In the genomic region with DNA sequence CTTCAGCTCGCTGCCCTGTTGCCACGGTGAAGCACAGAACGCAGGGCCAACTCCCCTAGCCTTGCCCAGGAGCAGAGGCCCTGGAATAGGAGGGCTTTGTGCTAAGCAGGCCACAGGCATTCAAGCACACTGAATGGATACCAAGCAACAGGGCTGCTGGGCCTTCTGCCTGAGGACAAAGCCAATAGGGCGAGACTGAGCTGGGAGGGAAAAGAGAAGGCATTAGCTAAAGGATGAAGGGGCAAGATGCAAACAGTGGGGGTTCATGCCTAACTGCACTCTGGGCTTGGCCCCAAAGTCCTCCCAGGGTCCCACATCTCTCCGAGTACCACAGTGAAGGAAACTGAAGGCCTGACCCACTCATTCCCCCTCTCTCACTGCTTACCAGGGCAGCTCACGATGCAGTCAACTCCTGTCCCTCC, we compare ENCODE assay signal across 10 mouse cellular contexts. TPM values are rescaled to one million over a fixed set of nuclear protein-coding genes. Genes with fewer than 3 reads are reported as not detected.
DNase-seq lines count a peak whose midpoint lies in the region; ATAC-seq and TF ChIP-seq lines count a peak whose summit lies in the region.
"Had no signal": no experiment of that assay in that cellular context is flagged by ENCODE, and none has a peak within 500 bp of the region (broad histone marks: within the 10 kb centered on the region; RNA-seq: fewer than 3 reads in every experiment).

No protein-coding gene starts in this region.

- H3K27ac ChIP-seq in neural tube, embryonic 11.5 days (ENCODE audit: low read depth, low read length) = peak overlapping the region; percentile 35; the same call in 1 of the 2 replicates
- H3K27ac ChIP-seq in forebrain, embryonic 15.5 days (replicated peaks) = peak overlapping the region; percentile 84
- H3K27ac ChIP-seq in olfactory bulb, adult 2 months (ENCODE audit: insufficient read depth, low read depth, low read length) = peak overlapping the region; percentile 57; the same call in 1 of the 2 replicates
- no peak overlapping the region for H3K27ac ChIP-seq in liver, embryonic 12.5 days

- no peak overlapping the region for H3K4me3 ChIP-seq in neural tube, embryonic 11.5 days (ENCODE audit: low read depth, low read length)
- no peak overlapping the region for H3K4me3 ChIP-seq in forebrain, embryonic 15.5 days
- no peak overlapping the region for H3K4me3 ChIP-seq in olfactory bulb, adult 2 months (ENCODE audit: insufficient read depth, low read depth, low read length)
- H3K4me3 ChIP-seq in liver, embryonic 12.5 days = no peak overlapping the region

- H3K4me1 ChIP-seq in neural tube, embryonic 11.5 days (ENCODE audit: control insufficient read depth, insufficient read depth, low read length) = no peaks in the 10 kb centered on the region
- H3K4me1 ChIP-seq in forebrain, embryonic 15.5 days = no peaks in the 10 kb centered on the region
- peaks cover 9% of the 10 kb centered on the region for H3K4me1 ChIP-seq in olfactory bulb, adult 2 months (ENCODE audit: control insufficient read depth, insufficient read depth, low read length)
- 0 out of 2 replicates have a peak, but pooled peaks cover 6% of the 10 kb centered on the region for H3K4me1 ChIP-seq in liver, embryonic 12.5 days

- no peak for TF ChIP-seq CTCF in olfactory bulb, adult 2 months (IDR thresholded peaks at IDR 0.05; ENCODE audit: insufficient read depth, low read depth, low read length)

- H3K9ac ChIP-seq in neural tube, embryonic 11.5 days (ENCODE audit: low read length) = no peak overlapping the region
- H3K9ac ChIP-seq in forebrain, embryonic 15.5 days (replicated peaks) = no peak overlapping the region
- H3K9ac ChIP-seq in liver, embryonic 12.5 days = no peak overlapping the region

- intact Hi-C loops in left cerebral cortex, postnatal 10 days (cut with DNase I) = no loop called here

- no peaks in the 10 kb centered on the region for H3K36me3 ChIP-seq in neural tube, embryonic 11.5 days (ENCODE audit: control insufficient read depth, insufficient read depth, low read length)
- no peaks in the 10 kb centered on the region for H3K36me3 ChIP-seq in forebrain, embryonic 15.5 days
- no peaks in the 10 kb centered on the region for H3K36me3 ChIP-seq in liver, embryonic 12.5 days

- H3K9me3 ChIP-seq in neural tube, embryonic 11.5 days (ENCODE audit: control insufficient read depth, low read length) = no peaks in the 10 kb centered on the region
- H3K9me3 ChIP-seq in forebrain, embryonic 15.5 days = no peaks in the 10 kb centered on the region
- no peaks in the 10 kb centered on the region for H3K9me3 ChIP-seq in liver, embryonic 12.5 days (replicated peaks)

- ATAC-seq in neural tube, embryonic 11.5 days (ENCODE audit: insufficient read depth, low FRiP score, low TSS enrichment) = peak; percentile 68
- ATAC-seq in forebrain, embryonic 15.5 days (replicated peaks) = peak; percentile 95
- no peak for ATAC-seq in liver, embryonic 12.5 days
- ATAC-seq: lung, postnatal 0 days had no signal

- H3K4me2 ChIP-seq in neural tube, embryonic 11.5 days (ENCODE audit: low read depth) = no peak overlapping the region
- H3K4me2 ChIP-seq in forebrain, embryonic 15.5 days (replicated peaks) = no peak overlapping the region
- no peak overlapping the region for H3K4me2 ChIP-seq in liver, embryonic 12.5 days

- 77% methylated on average over 6 of the region's 6 CpGs for WGBS in neural tube, embryonic 11.5 days
- WGBS in forebrain, embryonic 15.5 days = 11% methylated on average over 6 of the region's 6 CpGs
- WGBS in olfactory bulb, adult 2 months = 58% methylated on average over 6 of the region's 6 CpGs
- WGBS in liver, embryonic 12.5 days (ENCODE audit: insufficient replicate concordance) = 82% methylated on average over 6 of the region's 6 CpGs

- no peaks in the 10 kb centered on the region for H3K27me3 ChIP-seq in neural tube, embryonic 11.5 days (ENCODE audit: control insufficient read depth, insufficient read depth, low read length)
- H3K27me3 ChIP-seq in forebrain, embryonic 15.5 days = no peaks in the 10 kb centered on the region
- H3K27me3 ChIP-seq in liver, embryonic 12.5 days (replicated peaks) = no peaks in the 10 kb centered on the region

- no peak for DNase-seq in neural tube, embryonic 11.5 days (ENCODE audit: low spot score)
- DNase-seq in neural tube, embryonic 10.5 days (ENCODE audit: extremely low spot score, low spot score) = no peak
- DNase-seq in left cerebral cortex, postnatal 10 days (ENCODE audit: extremely low spot score in 1 of 2, low spot score in 2 of 2) = peak; percentile 50 to 67
- no peak for DNase-seq in gastrocnemius, postnatal 4 days (ENCODE audit: low spot score in 2 of 2)
- no peak for DNase-seq in ovary, postnatal 36 days (ENCODE audit: low spot score)
- DNase-seq: gastrocnemius, postnatal 10 days had no signal

- no peak for TF ChIP-seq POLR2A in olfactory bulb, adult 2 months (IDR thresholded peaks at IDR 0.05; ENCODE audit: insufficient read depth, low read depth, low read length)

RNA-seq across cellular contexts. Expression of a gene that starts 12.8 kb away (rescaled TPM):
- polyA plus RNA-seq in neural tube, embryonic 11.5 days (2014; fragmentation: Nextera tagmentation; extraction: Ambion mirVana) = 5.5 and 5.7 TPM in 2 replicates
- polyA plus RNA-seq in forebrain, embryonic 15.5 days (2015; fragmentation: Nextera tagmentation; extraction: Ambion mirVana) = 24.2 and 25.3 TPM in 2 replicates
- total RNA-seq in left cerebral cortex, postnatal 10 days (2021) = 100 to 1,000 TPM; 136 to 141 TPM
- not detected in 2 replicates for polyA plus RNA-seq in olfactory bulb, adult 2 months (2012; ENCODE audit: insufficient read depth, insufficient read length, low replicate concordance, missing spikeins)
- total RNA-seq in gastrocnemius, postnatal 4 days (2021) = 1 to 10 TPM; 4.7 to 5.4 TPM
- polyA plus RNA-seq in liver, embryonic 12.5 days (2016; fragmentation: Nextera tagmentation; extraction: Ambion mirVana) = 2.6 and 3.1 TPM in 2 replicates

RNA-seq across cellular contexts. Expression of a gene that starts 54.0 kb away (rescaled TPM):
- polyA plus RNA-seq in neural tube, embryonic 11.5 days (2014; fragmentation: Nextera tagmentation; extraction: Ambion mirVana) = 4.4 and 5.5 TPM in 2 replicates
- 15.1 and 15.2 TPM in 2 replicates for polyA plus RNA-seq in forebrain, embryonic 15.5 days (2015; fragmentation: Nextera tagmentation; extraction: Ambion mirVana)
- 10 to 100 TPM; 56.9 to 57.5 TPM for total RNA-seq in left cerebral cortex, postnatal 10 days (2021)
- polyA plus RNA-seq in olfactory bulb, adult 2 months (2012; ENCODE audit: insufficient read depth, insufficient read length, low replicate concordance, missing spikeins) = not detected in 2 replicates
- 10 to 100 TPM; 49.3 to 50.8 TPM for total RNA-seq in gastrocnemius, postnatal 4 days (2021)
- 0.68 and 0.79 TPM in 2 replicates for polyA plus RNA-seq in liver, embryonic 12.5 days (2016; fragmentation: Nextera tagmentation; extraction: Ambion mirVana)

Comparison
In these comparisons a context has a peak if more than half of its experiments do, and no peak if none do; other contexts are left out.
1. DNase-seq: peak in left cerebral cortex, postnatal 10 days (2 of 2); none in neural tube, embryonic 11.5 days (single experiment), neural tube, embryonic 10.5 days (single experiment), gastrocnemius, postnatal 4 days (0 of 2) and ovary, postnatal 36 days (single experiment).